Mouse (Mus musculus): Measurements from ENCODE around the gene Dennd6b. TPM values are rescaled to one million over a fixed set of nuclear protein-coding genes. Genes with fewer than 3 reads are reported as not detected.
A peak's percentile ranks its signal among the peaks of the same experiment; 100 is the strongest.

Dennd6b gene
- polyA plus RNA-seq, 1 experiment from 2014 or later = 4.1 TPM

DNA sequence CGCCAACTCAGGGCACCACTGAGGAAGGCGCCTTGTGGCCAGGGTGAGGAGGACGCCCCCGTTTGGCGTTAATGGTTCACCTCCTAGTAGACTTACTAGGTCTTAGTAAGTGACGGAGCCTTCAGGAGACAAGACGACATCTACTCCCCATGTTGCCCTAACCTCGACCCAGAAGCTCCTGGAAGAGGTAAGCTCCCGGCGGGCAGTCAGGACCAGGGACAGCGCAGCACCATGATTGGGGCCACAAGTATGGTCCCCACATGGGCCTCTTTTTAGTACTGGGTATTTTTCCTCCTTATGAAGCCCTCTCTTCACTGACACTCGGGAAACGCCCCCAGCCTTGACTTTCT is 46.3 kb downstream of the Dennd6b start:
- no peak overlapping the region for H3K27ac ChIP-seq (replicated peaks)
- DNase-seq (ENCODE audit: low spot score) = peak; percentile 67

DNA sequence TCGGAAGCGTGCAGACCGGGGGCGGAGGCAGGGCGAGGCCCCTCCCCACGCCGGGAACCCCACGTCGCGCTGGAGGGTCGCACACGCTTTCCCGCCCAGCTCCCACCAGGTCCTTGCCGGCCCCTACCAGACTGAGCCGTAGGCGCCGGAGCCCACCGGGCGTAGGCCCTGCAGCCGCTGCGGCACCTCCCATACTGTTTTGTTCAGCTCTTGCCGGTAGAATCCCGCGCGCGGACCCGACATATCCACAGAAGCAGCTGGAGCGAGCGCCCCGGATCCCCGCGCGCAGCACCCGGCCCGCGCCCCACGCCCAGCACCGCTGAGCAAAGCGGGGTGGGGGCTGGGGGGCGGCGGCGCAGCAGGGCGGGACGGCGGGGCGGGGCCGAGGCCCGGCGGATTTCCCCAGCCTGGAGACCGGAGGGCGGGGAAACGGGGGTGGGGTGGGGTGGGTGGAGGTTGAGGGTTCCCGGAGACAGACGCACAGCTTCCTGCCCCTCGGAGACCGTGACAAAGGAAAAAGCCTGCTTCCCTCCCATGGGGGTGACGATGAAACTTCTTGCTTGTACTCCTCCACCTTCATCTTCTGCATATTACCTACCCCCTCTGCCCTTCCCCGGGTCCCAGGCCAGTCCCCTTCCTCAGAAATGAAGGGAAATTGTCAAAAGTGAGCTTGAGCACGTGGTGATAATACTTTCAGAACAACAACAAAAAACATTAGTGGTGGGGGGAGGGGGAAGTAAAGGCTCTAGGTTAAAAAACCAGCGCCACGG is 46.8 kb downstream of the Dennd6b start, which contains the start of gene Mapk11:
Gene Mapk11 (minus strand): TSS at position 358 of the 770 bp plus-strand sequence.
- Histone ChIP-seq H3K9me3 (ENCODE audit: control insufficient read depth, low read length) (no peaks in the 10 kb centered on the region), H3K36me3 (ENCODE audit: control insufficient read depth, insufficient read depth, low read length) (no peaks in the 10 kb centered on the region), H3K4me1 (replicated peaks; ENCODE audit: control insufficient read depth, insufficient read depth) (peaks cover 5% of the 10 kb centered on the region), H3K4me2 (replicated peaks; ENCODE audit: low read depth) (peak within 1 kb of the TSS; percentile 96), H3K9ac (ENCODE audit: low read length) (peak within 1 kb of the TSS; percentile 55; the same call in 1 of the 2 replicates), H3K4me3 (ENCODE audit: low read depth, low read length) (peak within 1 kb of the TSS; percentile 62), H3K27ac (replicated peaks) (no peak within 1 kb of the TSS), H3K27me3 (ENCODE audit: control insufficient read depth, insufficient read depth, low read length) (no peaks in the 10 kb centered on the region; the same call in 1 of the 2 replicates)
- DNase-seq (ENCODE audit: low spot score) (peak; percentile 42), ATAC-seq (ENCODE audit: low FRiP score, low TSS enrichment) (peak; percentile 19; the same call in 1 of the 2 replicates)
- TF ChIP-seq CTCF (IDR thresholded peaks at IDR 0.05; ENCODE audit: low read depth) (no peak), EP300 (optimal IDR thresholded peaks at IDR 0.05) (no peak)
- WGBS = 2% methylated on average over 57 of the region's 61 CpGs

More for the DNA sequence above, 46.3 kb downstream of the Dennd6b start:
- peak overlapping the region; percentile 62 for H3K4me3 ChIP-seq (ENCODE audit: low read depth, low read length)
- TF ChIP-seq EP300 (optimal IDR thresholded peaks at IDR 0.05) = no peak
- TF ChIP-seq CTCF (IDR thresholded peaks at IDR 0.05; ENCODE audit: low read depth) = no peak; the same call in 1 of the 2 replicates
- no peak overlapping the region for H3K9ac ChIP-seq (ENCODE audit: low read length)
- H3K4me2 ChIP-seq (replicated peaks; ENCODE audit: low read depth) = peak overlapping the region; percentile 96
- H3K9me3 ChIP-seq (ENCODE audit: control insufficient read depth, low read length) = no peaks in the 10 kb centered on the region
- ATAC-seq (ENCODE audit: low FRiP score, low TSS enrichment) = no peak
- 5% methylated on average over 13 of the region's 13 CpGs for WGBS
- no peaks in the 10 kb centered on the region; the same call in 1 of the 2 replicates for H3K27me3 ChIP-seq (ENCODE audit: control insufficient read depth, insufficient read depth, low read length)
- peaks cover 5% of the 10 kb centered on the region for H3K4me1 ChIP-seq (replicated peaks; ENCODE audit: control insufficient read depth, insufficient read depth)
- no peaks in the 10 kb centered on the region for H3K36me3 ChIP-seq (ENCODE audit: control insufficient read depth, insufficient read depth, low read length)

DNA sequence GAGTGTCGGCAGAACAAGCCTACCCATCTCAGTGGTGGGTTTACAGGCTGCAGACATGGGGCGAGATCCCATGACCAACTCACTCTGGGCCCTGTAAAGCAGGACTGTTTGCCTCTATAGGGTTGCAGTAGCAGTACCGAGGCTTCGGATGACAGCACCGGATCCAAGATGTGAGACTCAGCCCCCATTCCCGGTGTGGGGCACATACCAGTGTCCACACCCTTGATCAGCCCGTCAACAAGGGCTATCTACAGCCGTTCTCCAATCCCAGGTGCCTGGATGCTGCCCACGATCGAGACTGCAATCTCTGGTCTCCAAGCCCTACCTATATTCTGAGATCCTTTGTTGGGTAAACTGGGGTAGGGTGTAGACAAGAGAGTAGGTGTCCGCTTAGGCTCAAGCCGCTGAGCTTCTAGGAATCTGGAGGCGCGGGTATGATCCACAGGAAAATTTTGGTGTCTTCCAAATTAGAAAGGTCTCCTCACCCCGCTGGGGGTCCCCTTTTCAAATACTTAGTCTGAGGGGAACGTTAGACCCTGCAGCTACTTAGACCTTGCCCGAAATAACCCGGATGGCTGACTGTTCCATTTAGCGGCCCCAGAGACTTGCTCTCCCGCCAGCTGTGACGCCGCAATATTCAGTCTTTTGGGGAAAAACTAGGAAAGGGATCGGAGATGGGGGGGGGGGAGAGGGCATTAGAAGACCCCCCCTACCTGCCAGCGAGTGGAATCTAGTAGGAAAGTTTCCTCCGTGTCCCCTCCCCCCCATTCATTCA is 47.6 kb downstream of the Dennd6b start:
- Histone ChIP-seq H3K4me2 (replicated peaks; ENCODE audit: low read depth) (peak overlapping the region; percentile 96), H3K4me3 (ENCODE audit: low read depth, low read length) (peak overlapping the region; percentile 62), H3K4me1 (replicated peaks; ENCODE audit: control insufficient read depth, insufficient read depth) (peaks cover 5% of the 10 kb centered on the region), H3K27me3 (ENCODE audit: control insufficient read depth, insufficient read depth, low read length) (no peaks in the 10 kb centered on the region; the same call in 1 of the 2 replicates), H3K9ac (ENCODE audit: low read length) (peak overlapping the region; percentile 55; the same call in 1 of the 2 replicates), H3K9me3 (ENCODE audit: control insufficient read depth, low read length) (no peaks in the 10 kb centered on the region), H3K27ac (replicated peaks) (no peak overlapping the region), H3K36me3 (ENCODE audit: control insufficient read depth, insufficient read depth, low read length) (no peaks in the 10 kb centered on the region)
- TF ChIP-seq CTCF (IDR thresholded peaks at IDR 0.05; ENCODE audit: low read depth) (no peak), EP300 (optimal IDR thresholded peaks at IDR 0.05) (no peak)
- ATAC-seq (ENCODE audit: low FRiP score, low TSS enrichment) (no peak), DNase-seq (ENCODE audit: low spot score) (no peak)
- WGBS = 6% methylated on average over 25 of the region's 25 CpGs

DNA sequence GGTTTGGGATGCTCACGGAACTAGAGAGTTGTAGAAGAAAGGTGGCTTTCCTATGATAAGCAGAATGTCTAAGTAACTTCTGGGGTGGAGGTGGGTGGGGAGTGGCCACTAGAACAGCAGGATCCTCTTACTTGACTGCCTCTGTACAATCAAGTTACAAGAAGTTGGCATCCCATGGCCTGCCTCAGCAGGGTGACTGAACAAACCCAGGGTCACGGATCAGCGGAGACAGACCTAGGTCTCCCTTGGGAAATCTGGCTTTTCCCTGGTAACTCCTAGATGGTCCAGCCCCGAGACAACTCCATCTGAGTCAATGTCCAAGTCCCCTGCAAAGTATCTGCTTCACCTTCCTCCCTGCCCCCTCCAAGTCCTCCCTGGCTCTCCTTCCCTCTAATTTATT is 48.4 kb downstream of the Dennd6b start:
- Histone ChIP-seq H3K9ac (ENCODE audit: low read length) (no peak overlapping the region), H3K4me3 (ENCODE audit: low read depth, low read length) (no peak overlapping the region), H3K36me3 (ENCODE audit: control insufficient read depth, insufficient read depth, low read length) (no peaks in the 10 kb centered on the region), H3K4me2 (replicated peaks; ENCODE audit: low read depth) (no peak overlapping the region), H3K27ac (replicated peaks) (no peak overlapping the region), H3K4me1 (replicated peaks; ENCODE audit: control insufficient read depth, insufficient read depth) (peaks cover 5% of the 10 kb centered on the region), H3K9me3 (ENCODE audit: control insufficient read depth, low read length) (no peaks in the 10 kb centered on the region), H3K27me3 (ENCODE audit: control insufficient read depth, insufficient read depth, low read length) (no peaks in the 10 kb centered on the region; the same call in 1 of the 2 replicates)
- no peak for DNase-seq (ENCODE audit: low spot score)
- TF ChIP-seq CTCF (IDR thresholded peaks at IDR 0.05; ENCODE audit: low read depth) (no peak), EP300 (optimal IDR thresholded peaks at IDR 0.05) (no peak)
- 66% methylated on average over 4 of the region's 4 CpGs for WGBS
- ATAC-seq (ENCODE audit: low FRiP score, low TSS enrichment) = no peak

DNA sequence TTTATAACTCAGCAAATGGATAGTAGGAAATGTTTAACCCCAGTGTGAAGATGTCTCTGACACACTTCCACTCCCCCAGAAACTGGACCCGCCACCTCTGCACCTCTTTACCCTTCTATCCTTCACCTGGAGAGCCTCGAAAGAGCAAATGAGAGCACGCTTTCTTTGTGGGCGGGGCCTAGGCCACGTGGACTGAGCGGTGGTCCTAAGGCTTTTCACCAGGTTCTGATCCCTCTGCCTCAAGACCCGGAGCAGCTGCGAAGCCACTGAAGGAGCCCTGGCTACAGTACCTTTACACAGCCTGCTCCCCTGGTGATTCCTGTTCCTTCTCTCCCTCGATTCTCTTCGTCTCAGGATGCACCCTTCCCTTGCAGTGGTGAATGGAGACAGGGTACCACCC is 48.8 kb downstream of the Dennd6b start:
- Histone ChIP-seq H3K4me3 (ENCODE audit: low read depth, low read length) (no peak overlapping the region), H3K27me3 (ENCODE audit: control insufficient read depth, insufficient read depth, low read length) (no peaks in the 10 kb centered on the region; the same call in 1 of the 2 replicates), H3K4me2 (replicated peaks; ENCODE audit: low read depth) (no peak overlapping the region), H3K36me3 (ENCODE audit: control insufficient read depth, insufficient read depth, low read length) (no peaks in the 10 kb centered on the region), H3K27ac (replicated peaks) (no peak overlapping the region), H3K4me1 (replicated peaks; ENCODE audit: control insufficient read depth, insufficient read depth) (peaks cover 5% of the 10 kb centered on the region), H3K9me3 (ENCODE audit: control insufficient read depth, low read length) (no peaks in the 10 kb centered on the region), H3K9ac (ENCODE audit: low read length) (no peak overlapping the region)
- no peak for ATAC-seq (ENCODE audit: low FRiP score, low TSS enrichment)
- TF ChIP-seq EP300 (optimal IDR thresholded peaks at IDR 0.05) (no peak), CTCF (IDR thresholded peaks at IDR 0.05; ENCODE audit: low read depth) (no peak)
- DNase-seq (ENCODE audit: low spot score) = no peak
- WGBS = 21% methylated on average over 10 of the region's 10 CpGs

All from stomach, postnatal 0 days (tissue).